Mouse (Mus musculus) cerebellum, postnatal 36 days (tissue): ENCODE results near the gene Elovl6.
A peak's percentile ranks its signal among the peaks of the same experiment; 100 is the strongest.

Source experiments
- DNase-seq, 2 experiments: peaks; one replicate each; pipeline ENCODE4 v3.0.0; 2021 to 2022; ENCODE audit warnings: mixed read lengths in 2 of 2

The Elovl6 gene

DNA sequence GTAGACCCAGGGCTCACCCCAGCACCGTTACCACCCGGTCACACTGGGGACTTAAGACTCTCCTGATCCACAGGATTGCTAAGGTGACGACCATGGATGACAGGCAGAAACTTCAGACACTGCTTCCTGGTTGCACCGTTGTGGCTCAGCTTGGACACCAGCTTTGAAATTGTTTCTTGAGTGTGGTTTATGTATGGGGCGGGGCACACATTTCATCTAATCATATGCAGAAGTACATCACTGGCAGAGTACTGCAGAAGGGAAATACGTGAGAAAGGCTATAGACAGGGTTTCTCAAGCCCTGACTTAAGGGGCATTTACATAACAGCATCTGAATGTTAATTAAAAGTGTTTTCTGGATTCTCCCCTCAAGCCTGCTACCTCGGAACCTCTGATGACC is 81.6 kb downstream of the Elovl6 start:
- DNase-seq = no peak

DNA sequence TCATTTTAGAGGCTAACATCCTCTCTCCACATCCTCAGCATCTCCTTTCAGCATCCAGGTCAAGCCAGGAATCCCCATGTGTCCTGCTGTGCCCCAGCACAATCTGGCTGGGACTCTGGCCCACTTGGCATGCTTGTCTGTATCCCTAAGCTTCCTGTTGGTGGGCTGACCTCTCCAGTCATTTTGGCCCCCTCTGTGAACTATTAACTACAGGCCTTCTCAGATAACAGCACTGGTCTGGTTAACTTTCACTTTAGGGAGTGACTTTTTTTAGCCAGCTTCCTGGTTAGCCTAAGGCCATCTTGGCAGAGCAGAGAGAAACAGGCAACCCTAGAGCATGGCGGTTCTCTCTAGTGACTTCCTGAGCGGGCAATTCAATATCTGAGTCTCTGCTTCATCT is 82.1 kb downstream of the Elovl6 start:
- no peak for DNase-seq

DNA sequence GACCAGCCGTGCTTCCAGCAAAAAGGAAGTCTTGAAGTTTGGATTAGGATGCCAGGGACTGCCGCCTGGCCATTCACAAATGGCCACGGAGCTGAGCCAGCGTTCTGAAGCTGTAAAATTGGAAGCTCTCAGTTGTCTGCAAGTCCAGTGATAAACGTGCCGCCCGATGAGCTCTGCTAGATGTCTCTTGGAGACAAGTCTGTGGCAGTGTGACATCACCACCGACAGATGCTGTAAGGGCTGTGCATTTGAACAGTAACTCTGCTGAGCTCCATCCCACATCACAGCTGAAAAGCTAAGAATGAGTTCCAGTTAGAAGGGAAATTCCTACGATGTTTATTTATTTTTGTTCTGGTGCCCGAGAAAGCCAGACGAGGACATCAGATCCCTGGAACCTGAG is 85.3 kb downstream of the Elovl6 start:
- no peak for DNase-seq

GRCm38 (mm10) chr3:129619194-129619775 is 87.1 kb downstream of the Elovl6 start:
- no peak for DNase-seq

DNA sequence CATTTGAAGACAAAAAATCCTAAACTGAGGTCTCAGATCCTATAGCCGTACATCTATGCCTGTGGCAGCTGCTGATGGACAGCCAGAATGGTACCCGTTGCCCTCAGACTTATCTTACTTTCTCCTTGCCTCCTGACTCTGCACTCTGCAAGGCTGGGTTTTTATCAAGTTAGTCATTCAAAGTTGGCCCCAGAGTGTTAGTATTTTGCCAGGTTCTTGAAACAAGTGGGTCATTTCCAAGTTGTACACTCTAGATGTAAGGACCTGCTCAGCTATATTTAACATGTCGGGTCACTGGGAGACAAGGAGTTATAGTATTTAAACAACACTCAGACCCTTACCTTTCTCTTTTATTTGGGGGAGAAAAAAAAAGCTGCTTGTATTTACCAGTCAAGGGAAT is 88.6 kb downstream of the Elovl6 start:
- no peak for DNase-seq

- no peak for DNase-seq
Measured at GRCm38 (mm10) chr3:129621255-129621654, 89.1 kb downstream of the Elovl6 start.

GRCm38 (mm10) chr3:129622120-129622519 is 90.0 kb downstream of the Elovl6 start:
- DNase-seq = no peak

GRCm38 (mm10) chr3:129622705-129623104 is 90.5 kb downstream of the Elovl6 start:
- DNase-seq = no peak

DNA sequence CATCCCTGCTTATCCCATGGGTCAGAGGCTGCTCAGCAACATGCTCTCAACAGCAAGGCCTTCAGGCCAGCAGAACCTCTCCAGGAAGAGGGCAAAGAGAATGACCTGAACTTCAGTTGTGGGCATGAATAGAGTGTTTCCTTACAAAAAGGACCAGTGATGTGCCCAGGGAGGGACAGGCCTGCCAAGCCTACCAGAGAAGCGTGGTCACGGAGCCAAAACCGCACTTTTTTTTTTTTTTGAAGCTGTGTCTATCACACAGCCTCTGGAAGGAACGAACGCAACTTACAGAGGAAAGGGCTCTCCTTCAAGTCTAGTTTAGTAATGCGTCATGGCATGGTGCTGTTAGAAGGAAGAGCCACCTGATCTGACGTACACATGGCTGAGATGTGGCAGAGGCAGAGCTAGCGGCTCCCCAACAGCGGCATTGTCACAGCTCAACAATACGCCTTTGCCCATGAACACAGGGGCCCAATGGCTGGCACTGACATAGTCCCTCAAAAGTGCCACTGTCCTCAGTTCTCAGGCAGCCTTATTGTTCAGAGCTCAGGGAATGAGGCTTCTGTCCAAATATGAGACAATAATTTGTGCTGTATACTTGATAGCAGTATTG is 92.1 kb downstream of the Elovl6 start:
- DNase-seq = no peak

- DNase-seq = no peak
Measured at GRCm38 (mm10) chr3:129627281-129627680, 95.1 kb downstream of the Elovl6 start.

DNA sequence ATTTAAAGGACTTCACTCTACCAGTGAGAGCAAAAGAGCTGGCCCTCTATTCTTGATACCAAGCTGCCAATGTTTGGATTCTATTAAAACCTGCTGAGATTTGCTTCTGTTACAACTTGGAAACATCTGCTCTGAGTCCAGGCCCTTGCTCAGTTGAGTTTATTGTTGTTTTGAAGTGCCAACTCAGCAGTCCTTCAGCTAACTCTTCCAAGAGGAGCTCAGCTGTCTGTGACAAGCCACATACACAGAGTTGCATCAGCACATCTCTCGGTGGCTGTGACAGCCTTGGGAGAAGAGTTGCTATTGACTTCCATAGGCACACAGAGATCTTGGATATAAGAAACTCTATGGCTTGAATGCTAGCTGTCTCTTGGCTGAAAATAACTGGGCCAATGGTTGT is 98.9 kb downstream of the Elovl6 start:
- DNase-seq = no peak

DNA sequence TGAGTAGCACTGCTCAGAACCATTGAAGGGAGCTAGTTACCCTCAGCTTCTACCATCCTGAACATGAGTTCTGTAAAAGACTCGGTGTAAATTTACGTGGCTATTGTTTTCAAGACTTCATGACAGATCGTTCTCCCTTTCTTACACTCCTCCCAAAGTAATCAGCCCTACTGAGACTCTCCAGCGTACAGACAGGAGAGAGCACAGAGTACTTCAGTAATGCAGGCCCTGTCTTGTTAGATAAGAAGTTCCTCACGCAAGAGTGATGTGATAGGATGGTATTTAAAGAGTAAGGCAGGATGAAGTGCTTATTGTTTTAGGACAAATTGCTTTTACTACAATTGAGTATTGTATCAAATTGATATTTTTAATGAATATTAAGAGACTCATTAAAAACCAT is 99.7 kb downstream of the Elovl6 start:
- DNase-seq = no peak

DNA sequence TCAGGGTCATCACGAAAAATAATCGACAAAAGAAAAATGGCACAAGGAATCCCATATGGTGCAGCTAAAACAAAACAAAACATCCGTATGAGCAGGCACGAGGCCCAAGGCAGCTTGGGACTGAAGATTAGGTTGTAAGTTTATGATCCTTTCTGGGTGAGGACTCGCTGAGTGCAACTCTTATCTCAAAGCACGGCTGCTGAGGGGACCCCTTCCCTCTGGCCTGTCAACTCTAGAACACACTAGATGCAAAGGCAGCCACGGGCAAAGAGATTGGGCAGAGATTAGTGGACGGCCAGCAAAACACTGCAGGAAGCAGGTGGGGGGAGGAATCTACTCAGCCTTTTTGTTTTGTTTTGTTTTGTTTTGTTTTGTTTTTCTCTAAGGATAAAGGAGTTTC is 101.4 kb downstream of the Elovl6 start:
- DNase-seq = no peak

DNA sequence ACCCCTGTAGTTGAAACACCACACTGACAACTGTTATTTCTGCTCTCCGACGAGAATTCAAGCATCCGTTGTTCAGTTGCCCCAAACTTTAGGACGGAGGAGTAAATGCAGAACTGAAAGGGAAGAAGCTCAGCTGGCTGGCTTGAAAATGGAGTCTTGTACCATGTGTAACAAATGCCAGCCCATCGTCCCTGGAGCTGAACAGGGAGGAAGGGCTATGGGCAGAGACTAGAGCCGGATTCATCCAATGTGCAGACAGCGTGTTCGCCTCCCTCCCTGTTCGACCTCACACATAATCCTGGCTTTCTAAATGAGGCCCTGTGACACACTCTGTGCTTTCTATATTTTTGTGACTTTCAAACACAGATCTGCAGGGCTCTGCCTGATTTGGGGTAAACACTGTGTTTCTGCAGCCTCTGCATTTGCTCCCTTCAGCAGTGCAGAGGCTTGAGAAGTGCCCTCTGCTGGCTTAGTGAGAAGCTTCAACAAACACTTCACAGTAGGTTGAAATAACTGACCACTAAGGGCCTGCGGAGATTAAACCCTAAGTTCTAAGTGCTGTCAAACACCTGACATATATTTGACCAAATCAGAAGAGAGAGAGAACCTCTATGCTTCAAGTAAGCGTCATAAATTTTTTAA is 102.2 kb downstream of the Elovl6 start:
- DNase-seq = peak; percentile 20 to 42

- DNase-seq = no peak
Measured at GRCm38 (mm10) chr3:129637446-129637845, 105.3 kb downstream of the Elovl6 start.

DNA sequence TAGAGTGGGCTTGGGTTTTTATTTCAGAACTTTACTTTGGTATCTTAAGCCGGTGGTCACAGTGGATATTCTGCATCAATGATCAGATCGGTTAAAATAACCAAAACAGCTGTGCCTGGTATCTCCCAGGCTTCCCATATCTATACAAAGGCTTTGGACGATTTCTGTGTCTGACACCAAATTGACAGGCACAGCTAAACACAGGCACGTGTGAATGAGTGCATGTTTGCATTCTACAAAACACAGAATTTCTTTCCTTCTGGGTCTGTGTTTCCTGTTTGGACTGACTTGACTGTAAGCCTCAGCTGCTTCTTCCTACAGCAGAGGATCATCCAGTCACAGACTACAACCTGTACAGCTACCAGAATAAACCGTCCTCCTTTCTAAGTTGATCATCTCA is 107.5 kb downstream of the Elovl6 start:
- DNase-seq = no peak

DNA sequence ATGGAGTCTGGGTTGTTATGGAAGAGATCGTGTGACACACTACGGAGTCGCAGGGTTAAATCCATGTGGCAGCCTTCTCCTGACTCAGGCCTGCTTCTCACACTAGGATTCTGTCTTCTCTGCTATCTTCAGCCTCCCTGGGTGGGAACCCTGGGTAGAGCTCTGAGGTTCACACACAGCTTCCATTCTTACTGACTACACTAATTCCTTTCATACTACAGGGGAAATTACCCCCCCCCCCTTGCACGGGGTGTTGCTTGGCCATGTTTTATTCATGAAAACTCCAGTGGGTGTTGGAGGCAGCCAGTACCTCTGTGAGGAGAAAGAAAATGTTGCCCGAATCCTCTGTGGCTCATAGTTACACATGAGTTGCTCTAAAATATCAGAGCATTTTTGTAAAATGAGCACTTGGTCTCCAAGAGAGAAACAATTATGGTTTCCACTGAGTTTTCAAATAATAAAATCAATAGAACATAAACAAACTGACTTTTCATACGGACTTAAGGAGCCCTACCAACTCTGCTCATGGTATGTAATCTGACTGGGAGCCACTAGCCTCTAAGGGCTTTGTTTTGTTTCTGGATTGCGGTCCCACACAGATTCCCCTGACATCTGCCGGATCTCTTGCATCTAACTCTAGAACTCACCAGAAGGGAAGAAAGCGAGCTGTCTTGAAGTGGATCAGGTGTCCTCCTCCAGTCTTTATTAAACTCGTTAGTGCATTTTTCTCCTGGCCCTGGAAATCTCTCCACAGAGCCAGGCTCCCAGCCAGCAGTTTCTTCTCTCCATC is 108.3 kb downstream of the Elovl6 start:
- DNase-seq = no peak

DNA sequence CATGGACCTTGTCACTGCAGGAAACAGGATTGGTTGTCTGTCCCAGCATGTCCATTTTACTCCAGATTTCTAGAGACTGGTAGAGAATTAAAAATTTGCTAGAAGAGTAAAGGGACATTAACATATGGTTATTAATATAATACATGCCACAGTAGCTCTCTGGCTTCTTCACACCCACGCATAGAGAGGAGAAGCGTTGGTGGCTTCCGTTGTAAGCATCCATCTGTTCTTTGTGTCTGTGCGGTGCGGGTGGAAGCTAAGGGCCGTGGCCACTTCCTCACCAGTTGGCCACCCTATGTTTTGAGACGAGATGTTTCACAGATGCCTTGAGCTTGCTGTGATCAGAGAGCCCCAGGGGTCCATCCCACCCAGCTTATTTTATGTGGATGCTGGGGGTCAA is 109.5 kb downstream of the Elovl6 start:
- DNase-seq = peak in 1 of 2 experiments; percentile 15

GRCm38 (mm10) chr3:129645409-129645808 is 113.3 kb downstream of the Elovl6 start:
- no peak for DNase-seq

DNA sequence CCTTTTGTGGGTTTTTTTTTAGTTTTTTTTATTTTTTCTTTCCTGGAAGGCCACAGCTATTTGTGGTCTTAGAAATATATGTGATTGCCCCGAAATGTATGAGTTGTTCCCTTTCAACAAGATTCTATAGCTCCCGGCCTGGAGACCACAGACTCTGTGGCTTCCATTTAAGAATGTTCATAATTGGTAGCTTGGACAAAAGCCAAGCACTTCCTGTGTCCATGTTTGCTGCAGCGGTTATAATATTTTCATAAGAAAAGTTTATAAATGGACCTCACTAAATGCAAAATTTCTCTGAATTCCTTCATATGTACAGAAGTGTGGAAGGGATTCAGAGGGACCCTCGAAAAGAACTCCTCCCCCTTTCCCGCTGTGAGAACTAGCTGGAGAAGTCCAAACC is 114.6 kb downstream of the Elovl6 start:
- DNase-seq = no peak

GRCm38 (mm10) chr3:129647312-129647711 is 115.2 kb downstream of the Elovl6 start:
- DNase-seq = no peak

GRCm38 (mm10) chr3:129648598-129648997 is 116.4 kb downstream of the Elovl6 start:
- no peak for DNase-seq

GRCm38 (mm10) chr3:129649586-129650292 is 117.6 kb downstream of the Elovl6 start:
- DNase-seq = no peak
